Mouse (Mus musculus) layer of hippocampus, adult 8-10 months (tissue): ENCODE measurements at regions not wholly inside any gene's neighbourhood (a gene's known extent, or its start where the extent isn't known, plus 50 kb on each side); places are given as distances from the start of the nearest gene placed in this dataset.
"Not testable (repeated sequence)": the region's sequence is repeated elsewhere in the genome, so short reads cannot be mapped to it uniquely, and the experiment has no call there.

Experiments used
- DNase-seq, 2 experiments: peaks; one replicate each; pipeline ENCODE4 v3.0.0; 2022; ENCODE audit warnings: low spot score in 2 of 2

DNA sequence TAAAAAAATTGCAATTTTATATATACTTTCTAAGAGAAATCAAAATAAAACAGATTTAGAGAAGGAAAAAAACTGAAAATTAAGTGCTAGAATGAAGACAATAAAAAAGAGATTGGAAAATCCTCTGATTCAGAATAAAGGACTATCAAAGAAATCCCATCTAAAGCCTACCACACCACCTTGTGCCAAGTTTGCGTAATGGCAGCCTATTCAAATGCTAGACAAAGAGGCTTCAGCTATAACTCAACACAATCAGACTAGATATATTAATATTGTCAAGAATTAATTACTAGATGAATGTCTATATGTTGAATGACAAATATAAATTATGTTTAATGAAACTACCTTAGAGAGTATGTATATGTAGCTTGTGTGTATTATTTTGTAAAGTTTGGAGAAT lies 221.9 kb upstream of the Ascc3 start:
- DNase-seq: peak in 1 of 2 experiments; percentile 16

DNA sequence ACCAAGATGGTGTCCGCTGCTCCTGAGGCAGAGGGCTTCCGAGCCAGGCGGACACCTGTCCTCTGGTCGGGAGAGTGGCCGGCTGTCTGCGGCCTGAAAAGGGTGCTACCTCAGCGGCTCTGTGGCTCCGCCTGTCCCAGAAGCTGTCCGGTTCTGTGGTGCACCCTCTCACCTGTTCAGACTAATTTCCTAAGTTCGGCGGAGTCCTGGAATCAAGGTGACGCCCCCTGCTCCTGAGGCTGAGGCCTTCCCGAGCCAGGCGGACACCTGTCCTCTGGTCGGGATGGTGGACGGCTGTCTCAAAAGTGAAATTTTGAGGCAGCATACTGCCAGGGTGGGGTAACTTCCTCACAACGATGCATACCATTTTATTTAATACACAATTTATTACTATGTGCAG lies 199.9 kb upstream of the Ascc3 start:
- not testable (repeated sequence) for DNase-seq
